Mouse (Mus musculus) brain, embryonic 14.5 days (tissue): ENCODE measurements around the gene AI464131. TPM values are rescaled to one million over a fixed set of nuclear protein-coding genes. Genes with fewer than 3 reads are reported as not detected.

Source experiments
- DNase-seq: peaks from one replicate; pipeline ENCODE4 v3.0.0-alpha.2; 2011; ENCODE audit warnings: low read depth
- CTCF ChIP-seq: fragments of 200-500 bp; IDR thresholded peaks from 2 replicates; pipeline ENCODE4 v1.5.1; 2012; ENCODE audit warnings: inconsistent platforms, mild to moderate bottlenecking, moderate library complexity, borderline replicate concordance; ENCODE audit not compliant: insufficient read depth, insufficient read length; ENCODE audit errors: extremely low read depth
- POLR2A ChIP-seq: fragments of 200-500 bp; IDR thresholded peaks from 2 replicates; pipeline ENCODE4 v1.6.1; 2012; ENCODE audit warnings: mild to moderate bottlenecking, inconsistent platforms, borderline replicate concordance; ENCODE audit not compliant: poor library complexity, insufficient read depth, insufficient read length, severe bottlenecking; ENCODE audit errors: extremely low read depth
- polyA plus RNA-seq: library from polyadenylated mRNA; depleted of rRNA; stranded (reverse); fragments of >200 nt; gene quantifications from 2 replicates; pipeline ENCODE4 v1.2.3, GENCODE M21; 2012; rRNA removed

AI464131 gene
- polyA plus RNA-seq, 1 experiment, result 8.3 TPM

DNA sequence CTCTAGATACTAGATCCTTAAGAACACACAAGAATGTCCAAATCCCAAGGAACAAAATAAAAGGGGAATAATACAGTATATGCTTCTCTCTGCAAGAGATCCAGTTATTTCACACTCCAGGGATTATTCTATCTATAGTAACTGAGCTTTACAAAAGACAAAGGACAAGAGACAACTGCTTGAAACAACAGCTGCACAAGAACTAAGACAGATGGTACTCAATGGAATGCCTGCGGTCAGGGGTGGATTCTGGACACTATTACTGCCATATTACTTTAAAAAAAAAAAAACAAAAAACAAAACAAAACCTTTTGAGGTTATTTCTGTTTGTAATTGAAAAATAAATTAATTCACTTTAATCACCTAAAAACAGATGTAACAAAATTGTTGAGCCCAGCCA is 42.2 kb downstream of the AI464131 start:
- TF ChIP-seq POLR2A (no peak), CTCF (no peak)
- no peak for DNase-seq

DNA sequence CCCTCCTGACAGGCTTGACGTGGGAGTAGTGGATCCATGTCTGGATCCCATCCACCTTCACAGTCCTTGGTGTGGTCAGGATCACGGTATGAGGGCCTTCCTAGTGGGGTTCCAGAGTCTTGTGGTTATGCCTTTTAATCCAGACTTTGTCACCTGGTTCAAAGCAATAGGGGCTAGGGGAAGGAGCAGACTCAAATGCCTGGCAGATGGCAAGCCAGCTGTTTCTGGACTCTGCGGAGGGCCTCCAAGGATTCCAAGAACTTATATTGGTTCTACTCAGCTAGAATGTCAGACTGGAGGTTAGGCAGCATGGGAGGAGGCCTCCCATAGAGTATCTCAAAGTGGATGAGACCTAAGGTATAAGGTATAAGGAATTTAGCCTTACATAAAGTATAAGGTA is 55.3 kb downstream of the AI464131 start:
- TF ChIP-seq POLR2A (no peak), CTCF (no peak)

More for the DNA sequence above, 55.3 kb downstream of the AI464131 start:
- DNase-seq, result no peak

Other genes with a start within 250 kb of the AI464131 start
- gene Ubap2, start 227.9 kb downstream of the AI464131 start, polyA plus RNA-seq, result 45.6 and 65.9 TPM in 2 replicates
- 55.0 and 63.3 TPM in 2 replicates for gene Dcaf12, start 188.2 kb downstream of the AI464131 start, polyA plus RNA-seq
- gene Ubap1, start 154.1 kb downstream of the AI464131 start, polyA plus RNA-seq, result 55.5 and 59.5 TPM in 2 replicates
- 4.2 TPM in 2 replicates for gene Kif24, start 38.2 kb downstream of the AI464131 start, polyA plus RNA-seq
- gene Nudt2, start 37.9 kb downstream of the AI464131 start, polyA plus RNA-seq, result 37.8 and 41.5 TPM in 2 replicates
- gene 1110017D15Rik, start 14.3 kb upstream of the AI464131 start, polyA plus RNA-seq, result 8.3 and 10.3 TPM in 2 replicates
- 78.6 and 97.8 TPM in 2 replicates for gene Fam219a, start 66.5 kb upstream of the AI464131 start, polyA plus RNA-seq
- 2.3 and 2.8 TPM in 2 replicates for gene Dnaic1, start 66.7 kb upstream of the AI464131 start, polyA plus RNA-seq
- 124 and 147 TPM in 2 replicates for gene Enho, start 137.2 kb upstream of the AI464131 start, polyA plus RNA-seq
- 62.2 and 109 TPM in 2 replicates for gene Cntfr, start 194.0 kb upstream of the AI464131 start, polyA plus RNA-seq
- gene Il11ra1, start 196.9 kb upstream of the AI464131 start, polyA plus RNA-seq, result 31.3 and 32.5 TPM in 2 replicates
- gene Rpp25l, start 210.5 kb upstream of the AI464131 start, polyA plus RNA-seq, result 53.9 and 79.7 TPM in 2 replicates
- gene Dctn3, start 220.1 kb upstream of the AI464131 start, polyA plus RNA-seq, result 157 and 186 TPM in 2 replicates
- gene Arid3c, start 228.1 kb upstream of the AI464131 start, polyA plus RNA-seq, result 0.40 and 0.57 TPM in 2 replicates